Mouse (Mus musculus): ENCODE results near the gene Pde4d. TPM values are rescaled to one million over a fixed set of nuclear protein-coding genes. Genes with fewer than 3 reads are reported as not detected.

Pde4d gene
- polyA plus RNA-seq, 1 experiment from 2014 or later = 16.7 TPM

GRCm38 (mm10) chr13:109425548-109425947 lies 975.8 kb downstream of the Pde4d start:
- H3K9me3 ChIP-seq (replicated peaks) = peaks cover 8% of the 10 kb centered on the region; the same call in 1 of the 2 replicates
- H3K27ac ChIP-seq = no peak overlapping the region
- H3K9ac ChIP-seq = no peak overlapping the region
- peak overlapping the region; percentile 45 for H3K4me2 ChIP-seq
- no peak overlapping the region for H3K4me3 ChIP-seq (replicated peaks)
- no peaks in the 10 kb centered on the region for H3K36me3 ChIP-seq
- H3K27me3 ChIP-seq = no peaks in the 10 kb centered on the region
- WGBS = 48% methylated on average over 13 of the region's 13 CpGs
- ATAC-seq (replicated peaks; ENCODE audit: low FRiP score) = peak; percentile 69
- 0 out of 2 replicates have a peak, but pooled peaks cover 17% of the 10 kb centered on the region for H3K4me1 ChIP-seq

GRCm38 (mm10) chr13:109426058-109426457 lies 976.3 kb downstream of the Pde4d start:
- 79% methylated on average over 5 of the region's 5 CpGs for WGBS
- ATAC-seq (replicated peaks; ENCODE audit: low FRiP score) = 0 out of 2 replicates have a peak, but pooled peaks have one; percentile 17

GRCm38 (mm10) chr13:109427541-109427940 lies 977.8 kb downstream of the Pde4d start:
- Histone ChIP-seq H3K4me3 (replicated peaks) (no peak overlapping the region), H3K4me2 (no peak overlapping the region), H3K27ac (no peak overlapping the region), H3K36me3 (no peaks in the 10 kb centered on the region), H3K9me3 (replicated peaks) (no peaks in the 10 kb centered on the region), H3K27me3 (no peaks in the 10 kb centered on the region), H3K9ac (no peak overlapping the region), H3K4me1 (peaks cover 17% of the 10 kb centered on the region; the same call in 1 of the 2 replicates)
- no peak for ATAC-seq (replicated peaks; ENCODE audit: low FRiP score)
- WGBS = 65% methylated on average over 7 of the region's 7 CpGs

More at GRCm38 (mm10) chr13:109426058-109426457, 976.3 kb downstream of the Pde4d start:
- H3K9ac ChIP-seq = no peak overlapping the region
- no peak overlapping the region for H3K27ac ChIP-seq
- H3K4me2 ChIP-seq = peak overlapping the region; percentile 45; the same call in 1 of the 2 replicates
- peaks cover 17% of the 10 kb centered on the region; the same call in 1 of the 2 replicates for H3K4me1 ChIP-seq
- peaks cover 8% of the 10 kb centered on the region; the same call in 1 of the 2 replicates for H3K9me3 ChIP-seq (replicated peaks)
- H3K27me3 ChIP-seq = no peaks in the 10 kb centered on the region
- H3K36me3 ChIP-seq = no peaks in the 10 kb centered on the region
- no peak overlapping the region for H3K4me3 ChIP-seq (replicated peaks)

- Histone ChIP-seq H3K4me2 (no peak overlapping the region), H3K9me3 (replicated peaks) (no peaks in the 10 kb centered on the region), H3K27me3 (no peaks in the 10 kb centered on the region), H3K27ac (no peak overlapping the region), H3K4me1 (peaks cover 17% of the 10 kb centered on the region; the same call in 1 of the 2 replicates), H3K36me3 (no peaks in the 10 kb centered on the region), H3K9ac (no peak overlapping the region), H3K4me3 (replicated peaks) (no peak overlapping the region)
- no peak for ATAC-seq (replicated peaks; ENCODE audit: low FRiP score)
- WGBS = 80% methylated on average over 2 of the region's 2 CpGs
These were observed 979.8 kb downstream of the Pde4d start for GRCm38 (mm10) chr13:109429544-109429943.

- Histone ChIP-seq H3K4me1 (peaks cover 20% of the 10 kb centered on the region), H3K27me3 (no peaks in the 10 kb centered on the region), H3K9ac (no peak overlapping the region), H3K4me2 (no peak overlapping the region), H3K4me3 (replicated peaks) (no peak overlapping the region), H3K36me3 (no peaks in the 10 kb centered on the region), H3K9me3 (replicated peaks) (no peaks in the 10 kb centered on the region), H3K27ac (no peak overlapping the region)
- WGBS = 74% methylated on average over 4 of the region's 4 CpGs
- ATAC-seq (replicated peaks; ENCODE audit: low FRiP score) = no peak
These were observed 987.6 kb downstream of the Pde4d start for GRCm38 (mm10) chr13:109437231-109437776.

- whole genome bisulfite sequencing = 57% methylated on average over 5 of the region's 5 CpGs
- peak overlapping the region; percentile 56 for H3K4me3 ChIP-seq (replicated peaks)
- H3K9me3 ChIP-seq (replicated peaks) = no peaks in the 10 kb centered on the region
- no peak overlapping the region for H3K9ac ChIP-seq
- peaks cover 27% of the 10 kb centered on the region for H3K4me1 ChIP-seq
- no peaks in the 10 kb centered on the region for H3K36me3 ChIP-seq
- peak overlapping the region; percentile 86 for H3K4me2 ChIP-seq
- no peaks in the 10 kb centered on the region for H3K27me3 ChIP-seq
- H3K27ac ChIP-seq = peak overlapping the region; percentile 87
- no peak for ATAC-seq (replicated peaks; ENCODE audit: low FRiP score)
These were observed 989.9 kb downstream of the Pde4d start for GRCm38 (mm10) chr13:109439436-109440161.

GRCm38 (mm10) chr13:109440331-109440730 lies 990.6 kb downstream of the Pde4d start:
- peak overlapping the region; percentile 48; the same call in 1 of the 2 replicates for H3K9ac ChIP-seq
- no peaks in the 10 kb centered on the region for H3K36me3 ChIP-seq
- ATAC-seq (replicated peaks; ENCODE audit: low FRiP score) = peak; percentile 82
- H3K9me3 ChIP-seq (replicated peaks) = no peaks in the 10 kb centered on the region
- H3K4me1 ChIP-seq = peaks cover 27% of the 10 kb centered on the region
- under 1% methylated on average over 8 of the region's 8 CpGs for WGBS
- H3K27me3 ChIP-seq = no peaks in the 10 kb centered on the region
- H3K4me3 ChIP-seq (replicated peaks) = peak overlapping the region; percentile 56
- peak overlapping the region; percentile 87 for H3K27ac ChIP-seq
- peak overlapping the region; percentile 86 for H3K4me2 ChIP-seq

GRCm38 (mm10) chr13:109440881-109441280 lies 991.1 kb downstream of the Pde4d start:
- ATAC-seq (replicated peaks; ENCODE audit: low FRiP score) = peak; percentile 99
- Histone ChIP-seq H3K9me3 (replicated peaks) (no peaks in the 10 kb centered on the region), H3K36me3 (no peaks in the 10 kb centered on the region), H3K4me3 (replicated peaks) (peak overlapping the region; percentile 56), H3K9ac (peak overlapping the region; percentile 48), H3K27me3 (no peaks in the 10 kb centered on the region), H3K27ac (peak overlapping the region; percentile 87), H3K4me2 (peak overlapping the region; percentile 86), H3K4me1 (peaks cover 27% of the 10 kb centered on the region)
- under 1% methylated on average over 12 of the region's 12 CpGs for WGBS

GRCm38 (mm10) chr13:109441401-109441973 lies 991.7 kb downstream of the Pde4d start:
- peak overlapping the region; percentile 87 for H3K27ac ChIP-seq
- H3K9ac ChIP-seq = peak overlapping the region; percentile 48
- WGBS = 14% methylated on average over 12 of the region's 12 CpGs
- H3K4me3 ChIP-seq (replicated peaks) = peak overlapping the region; percentile 56
- H3K9me3 ChIP-seq (replicated peaks) = no peaks in the 10 kb centered on the region
- peak overlapping the region; percentile 86 for H3K4me2 ChIP-seq
- H3K27me3 ChIP-seq = no peaks in the 10 kb centered on the region
- H3K36me3 ChIP-seq = no peaks in the 10 kb centered on the region
- peaks cover 27% of the 10 kb centered on the region for H3K4me1 ChIP-seq
- no peak for ATAC-seq (replicated peaks; ENCODE audit: low FRiP score)

GRCm38 (mm10) chr13:109446138-109446537 lies 996.4 kb downstream of the Pde4d start:
- Histone ChIP-seq H3K4me3 (replicated peaks) (no peak overlapping the region), H3K36me3 (no peaks in the 10 kb centered on the region), H3K9ac (no peak overlapping the region), H3K4me1 (0 out of 2 replicates have a peak, but pooled peaks cover 15% of the 10 kb centered on the region), H3K9me3 (replicated peaks) (no peaks in the 10 kb centered on the region), H3K4me2 (no peak overlapping the region), H3K27ac (no peak overlapping the region), H3K27me3 (no peaks in the 10 kb centered on the region)
- no peak for ATAC-seq (replicated peaks; ENCODE audit: low FRiP score)
- WGBS = 87% methylated on average over 7 of the region's 7 CpGs

- H3K4me3 ChIP-seq (replicated peaks) = no peak overlapping the region
- H3K4me2 ChIP-seq = no peak overlapping the region
- no peak overlapping the region for H3K27ac ChIP-seq
- no peaks in the 10 kb centered on the region; the same call in 1 of the 2 replicates for H3K9me3 ChIP-seq (replicated peaks)
- 70% methylated on average over 5 of the region's 5 CpGs for WGBS
- no peaks in the 10 kb centered on the region for H3K27me3 ChIP-seq
- H3K9ac ChIP-seq = no peak overlapping the region
- no peak for ATAC-seq (replicated peaks; ENCODE audit: low FRiP score)
- H3K36me3 ChIP-seq = no peaks in the 10 kb centered on the region
- 0 out of 2 replicates have a peak, but pooled peaks cover 7% of the 10 kb centered on the region for H3K4me1 ChIP-seq
These were observed 998.4 kb downstream of the Pde4d start for GRCm38 (mm10) chr13:109448121-109448520.

GRCm38 (mm10) chr13:109474344-109474743 lies 1024.6 kb downstream of the Pde4d start:
- no peaks in the 10 kb centered on the region for H3K36me3 ChIP-seq
- ATAC-seq (replicated peaks; ENCODE audit: low FRiP score) = no peak
- no peak overlapping the region for H3K4me3 ChIP-seq (replicated peaks)
- H3K9me3 ChIP-seq (replicated peaks) = no peaks in the 10 kb centered on the region
- no peak overlapping the region for H3K9ac ChIP-seq
- H3K27ac ChIP-seq = no peak overlapping the region
- H3K4me2 ChIP-seq = no peak overlapping the region
- H3K27me3 ChIP-seq = no peaks in the 10 kb centered on the region
- 0 out of 2 replicates have a peak, but pooled peaks cover 4% of the 10 kb centered on the region for H3K4me1 ChIP-seq
